Mouse (Mus musculus): Measurements from ENCODE around the gene Gm3183. TPM values are rescaled to one million over a fixed set of nuclear protein-coding genes. Genes with fewer than 3 reads are reported as not detected.
"Not testable (repeated sequence)": the region's sequence is repeated elsewhere in the genome, so short reads cannot be mapped to it uniquely, and the experiment has no call there.

The Gm3183 gene
- not detected for polyA plus RNA-seq (2021)

- DNase-seq (ENCODE audit: low read depth, low spot score); in situ Hi-C loops (cut with MboI; ENCODE audit: low pct_unique_long_range_greater_than_20kb); CTCF ChIA-PET; POLR2A ChIA-PET; H3K27me3 ChIP-seq; ATAC-seq: not testable (repeated sequence)
These were observed at the start of gene Gm3183 for GRCm38 (mm10) chr5:94865136-94865535. TSS of gene Gm3183 (plus strand) at chr5:94865436.

Other genes starting within 250 kb of the Gm3183 start
- not detected for gene Gm3147, start 249.1 kb upstream of the Gm3183 start, polyA plus RNA-seq (2021)
- gene Gm6509, start 241.5 kb upstream of the Gm3183 start, polyA plus RNA-seq (2021): not detected
- gene Gm6205, start 217.1 kb upstream of the Gm3183 start, polyA plus RNA-seq (2021): not detected
- gene Gm6367, start 123.2 kb downstream of the Gm3183 start, polyA plus RNA-seq (2021): not detected
- not detected for gene Gm7942, start 241.5 kb downstream of the Gm3183 start, polyA plus RNA-seq (2021)

All from Patski (cell line).